Mouse (Mus musculus) CH12.LX (cell line): ENCODE data around the gene Ccr4.

Source experiments
- CTCF ChIP-seq, 2 experiments: IDR thresholded peaks in 1 of 2; conservative IDR thresholded peaks in 1 of 2; 2 replicates each; pipeline ENCODE4 v1.5.1; 2011 to 2012; ENCODE audit warnings: low read depth in 2 of 2, low read length in 2 of 2, improper control_type of control experiment in 1 of 2, inconsistent platforms in 1 of 2, mild to moderate bottlenecking in 1 of 2, moderate library complexity in 1 of 2
- MAX ChIP-seq: IDR thresholded peaks from 2 replicates; pipeline ENCODE4 v1.6.1; 2011; ENCODE audit warnings: low read length, improper control_type of control experiment
- PAX5 ChIP-seq: IDR thresholded peaks from 2 replicates; pipeline ENCODE4 v1.6.1; 2012; ENCODE audit warnings: low read length, inconsistent platforms, mixed read lengths
- POLR2A ChIP-seq: IDR thresholded peaks from 2 replicates; pipeline ENCODE4 v1.6.1; 2011; ENCODE audit warnings: low read depth, mild to moderate bottlenecking, improper control_type of control experiment, low read length
- RAD21 ChIP-seq: IDR thresholded peaks from 2 replicates; pipeline ENCODE4 v1.6.1; 2011; ENCODE audit warnings: low read depth, mild to moderate bottlenecking, low read length, improper control_type of control experiment, moderate library complexity

GRCm38 (mm10) chr9:114448700-114449099 is 56.0 kb downstream of the Ccr4 start:
- no peak for TF ChIP-seq CTCF (conservative IDR thresholded peaks at IDR 0.05 in 1 of 2, IDR thresholded peaks at IDR 0.05 in 1 of 2; ENCODE audit: low read depth in 2 of 2, low read length in 2 of 2)
- no peak for TF ChIP-seq MAX
- TF ChIP-seq RAD21: no peak
- TF ChIP-seq PAX5: no peak
- no peak for TF ChIP-seq POLR2A
